Mouse (Mus musculus) stomach, postnatal 0 days (tissue): ENCODE measurements around the gene Txndc17.

Source experiments
- CTCF ChIP-seq: IDR thresholded peaks from 2 replicates; pipeline ENCODE4 v1.5.1; 2016; ENCODE audit warnings: antibody characterized with exemption, low read depth, mild to moderate bottlenecking, moderate library complexity
- EP300 ChIP-seq: optimal IDR thresholded peaks from 2 replicates; pipeline ENCODE3; 2016; ENCODE audit warnings: antibody characterized with exemption

GRCm38 (mm10) chr11:72234013-72234412 is 26.7 kb downstream of the Txndc17 start:
- TF ChIP-seq CTCF (no peak), EP300 (no peak)
